Mouse (Mus musculus) forebrain, embryonic 10.5 days (tissue): ENCODE results near the gene Tnks2. TPM values are rescaled to one million over a fixed set of nuclear protein-coding genes. Genes with fewer than 3 reads are reported as not detected.

Experiments used
- DNase-seq: peaks from one replicate; pipeline ENCODE4 v3.0.0-alpha.2; 2017; ENCODE audit warnings: low spot score; ENCODE audit errors: extremely low spot score
- H3K27ac ChIP-seq: fragments of 300-500 bp; sonication (generic); 2 replicates; pipeline ENCODE4 v1.5.1; 2016; ENCODE audit warnings: mild to moderate bottlenecking
- H3K27me3 ChIP-seq: fragments of 300-500 bp; sonication (generic); 2 replicates; pipeline ENCODE4 v1.6.1; 2016; ENCODE audit warnings: mild to moderate bottlenecking; ENCODE audit not compliant: poor library complexity, severe bottlenecking
- H3K36me3 ChIP-seq: fragments of 300-500 bp; sonication (generic); replicated peaks from 2 replicates; pipeline ENCODE4 v1.6.1; 2016; ENCODE audit warnings: mild to moderate bottlenecking, moderate library complexity
- H3K4me1 ChIP-seq: fragments of 300-500 bp; sonication (generic); 2 replicates; pipeline ENCODE4 v1.6.1; 2016
- H3K4me3 ChIP-seq: fragments of 300-500 bp; sonication (generic); 2 replicates; pipeline ENCODE4 v1.5.1; 2016; ENCODE audit warnings: mild to moderate bottlenecking, moderate library complexity
- H3K9me3 ChIP-seq: fragments of 300-500 bp; sonication (generic); 2 replicates; pipeline ENCODE4 v1.6.1; 2016; ENCODE audit warnings: mild to moderate bottlenecking, moderate library complexity
- WGBS: fragments of 180-500 bp; shearing (Covaris S2); methylation state at CpG from one replicate; pipeline ENCODE4 v1.1.7; 2016; 5-methylcytosine and 5-hydroxymethylcytosine counted together
- polyA plus RNA-seq: library from polyadenylated mRNA; unstranded; fragments of >200 nt; fragmentation: Nextera tagmentation; extraction: Ambion mirVana; gene quantifications from 2 replicates; pipeline ENCODE4 v1.2.1, GENCODE M21; 2016

Gene Tnks2
- polyA plus RNA-seq, 1 experiment from 2014 or later: 48.5 TPM

DNA sequence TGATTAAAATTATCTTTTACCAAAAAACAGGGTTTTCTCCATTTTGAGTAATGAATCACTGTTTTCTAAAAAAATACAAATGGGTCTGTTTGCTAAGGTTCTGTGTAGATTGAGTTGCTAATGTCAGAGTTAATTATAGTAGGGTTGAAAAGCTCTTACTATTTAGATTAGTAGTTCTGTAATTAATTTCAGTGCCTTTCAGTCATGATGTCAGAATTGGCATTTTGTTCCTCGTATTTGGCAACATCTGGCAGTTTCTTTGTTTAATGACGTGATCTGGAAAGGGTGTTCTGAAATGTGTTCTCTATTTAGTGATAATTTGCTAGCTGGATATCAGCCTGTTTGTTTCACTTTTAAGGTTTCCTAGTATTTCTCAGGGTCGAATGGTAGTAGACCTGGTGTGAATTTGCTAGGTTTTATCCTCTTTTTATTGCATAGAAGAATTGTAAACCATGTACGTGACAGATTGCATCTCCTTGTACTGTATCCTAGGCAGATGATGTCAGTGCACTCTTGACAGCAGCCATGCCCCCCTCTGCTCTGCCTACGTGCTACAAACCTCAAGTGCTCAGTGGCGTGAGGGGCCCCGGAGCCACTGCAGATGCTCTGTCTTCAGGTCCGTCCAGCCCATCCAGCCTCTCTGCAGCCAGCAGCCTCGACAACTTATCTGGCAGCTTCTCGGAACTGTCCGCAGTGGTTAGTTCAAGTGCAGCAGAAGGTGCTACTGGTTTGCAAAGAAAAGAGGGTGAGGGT, 44.9 kb downstream of the Tnks2 start:
- 90% methylated on average over 11 of the region's 11 CpGs for WGBS
- DNase-seq: no peak
- H3K36me3 ChIP-seq: peaks cover 100% of the 10 kb centered on the region

DNA sequence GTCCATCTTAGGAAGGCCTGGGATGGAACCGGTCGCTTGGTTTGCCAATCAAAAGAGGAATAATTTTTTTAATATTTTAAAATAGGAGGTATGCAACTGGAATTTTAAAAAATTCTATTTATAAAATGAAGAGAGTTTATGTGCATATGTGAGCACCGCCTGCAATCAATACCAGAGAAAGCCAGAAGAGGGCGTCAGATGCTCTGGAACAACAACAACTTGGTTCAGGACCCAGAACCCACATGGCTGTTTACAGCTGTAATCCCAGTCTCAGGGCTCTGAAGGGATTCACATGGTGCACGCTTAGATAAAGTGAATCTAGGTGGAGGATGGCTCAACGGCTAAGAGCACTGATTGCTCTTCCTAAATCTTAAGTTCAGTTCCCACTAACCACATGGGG, 49.1 kb downstream of the Tnks2 start:
- 82% methylated on average over 6 of the region's 6 CpGs for WGBS
- H3K27ac ChIP-seq: no peak overlapping the region
- no peaks in the 10 kb centered on the region for H3K4me1 ChIP-seq
- DNase-seq: no peak
- H3K36me3 ChIP-seq: peaks cover 99% of the 10 kb centered on the region
- no peaks in the 10 kb centered on the region for H3K27me3 ChIP-seq
- no peak overlapping the region for H3K4me3 ChIP-seq
- no peaks in the 10 kb centered on the region for H3K9me3 ChIP-seq

More for the DNA sequence above, 44.9 kb downstream of the Tnks2 start:
- Histone ChIP-seq H3K9me3 (no peaks in the 10 kb centered on the region), H3K27ac (no peak overlapping the region), H3K4me3 (no peak overlapping the region), H3K27me3 (no peaks in the 10 kb centered on the region), H3K4me1 (no peaks in the 10 kb centered on the region)

DNA sequence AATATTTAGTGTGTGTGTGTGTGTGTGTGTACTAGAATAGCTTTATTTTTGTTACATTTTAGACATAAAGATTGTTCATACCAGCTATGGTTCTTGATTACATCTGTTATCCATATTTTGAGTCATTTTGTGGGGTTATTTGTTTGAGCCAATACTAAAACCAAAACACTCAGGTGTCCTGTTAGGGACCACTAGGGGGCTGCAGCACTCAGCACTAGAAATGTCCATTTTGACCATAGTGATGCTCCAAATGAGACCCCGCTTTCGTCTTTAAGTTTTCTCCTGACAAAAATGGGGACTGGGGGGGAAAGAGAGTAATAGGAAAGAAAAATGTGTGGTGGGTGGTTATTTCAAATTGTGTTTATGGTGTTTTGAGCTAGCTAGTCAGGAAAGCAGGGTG, 52.3 kb downstream of the Tnks2 start:
- no peaks in the 10 kb centered on the region for H3K27me3 ChIP-seq
- no peak for DNase-seq
- no peaks in the 10 kb centered on the region for H3K4me1 ChIP-seq
- WGBS: 88% methylated on average over 2 of the region's 2 CpGs
- no peak overlapping the region for H3K4me3 ChIP-seq
- H3K36me3 ChIP-seq: peaks cover 99% of the 10 kb centered on the region
- no peak overlapping the region for H3K27ac ChIP-seq
- H3K9me3 ChIP-seq: no peaks in the 10 kb centered on the region

DNA sequence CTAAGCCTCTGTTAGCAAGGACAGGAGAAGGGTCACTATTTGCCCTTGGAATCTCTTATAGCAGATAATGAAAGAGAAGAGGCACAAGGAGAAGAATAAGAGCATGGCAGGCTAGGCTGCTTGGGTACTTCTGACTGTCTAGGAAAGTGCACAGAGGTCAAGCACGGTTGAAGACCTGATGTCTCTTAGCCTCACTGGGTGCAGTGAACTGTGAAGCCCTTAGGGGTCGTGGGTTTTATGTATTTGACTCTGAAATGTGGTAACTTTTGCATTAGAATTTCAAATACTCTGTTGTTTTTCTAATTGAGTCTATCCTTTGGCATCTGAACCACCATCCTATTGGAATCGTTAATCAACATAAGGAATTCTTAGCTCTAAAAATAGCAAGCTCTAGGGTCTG, 53.7 kb downstream of the Tnks2 start:
- Histone ChIP-seq H3K27ac (no peak overlapping the region), H3K4me1 (no peaks in the 10 kb centered on the region), H3K9me3 (no peaks in the 10 kb centered on the region), H3K4me3 (no peak overlapping the region), H3K27me3 (no peaks in the 10 kb centered on the region), H3K36me3 (peaks cover 99% of the 10 kb centered on the region)
- WGBS: 79% methylated on average over 3 of the region's 3 CpGs
- DNase-seq: no peak

DNA sequence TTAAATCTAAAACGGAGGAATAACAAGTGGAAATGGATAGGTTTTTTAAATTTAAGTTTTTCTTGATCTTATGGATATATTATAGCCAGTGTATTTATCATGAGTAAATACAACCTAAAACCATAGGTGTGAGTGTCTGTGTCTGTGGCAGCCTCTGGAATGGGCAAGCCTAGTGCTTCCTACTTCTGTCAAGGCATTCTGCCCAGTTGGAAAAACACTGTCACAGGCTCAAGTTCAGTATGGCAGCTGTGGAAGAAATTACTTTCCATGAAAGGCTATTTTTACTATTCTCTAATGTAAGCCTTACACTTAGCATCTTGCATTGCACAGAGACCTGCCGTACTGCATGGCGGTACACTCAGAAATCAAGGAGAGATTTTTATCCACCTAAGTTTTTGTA, 57.7 kb downstream of the Tnks2 start:
- Histone ChIP-seq H3K27me3 (peaks cover 9% of the 10 kb centered on the region), H3K9me3 (no peaks in the 10 kb centered on the region), H3K36me3 (peaks cover 82% of the 10 kb centered on the region), H3K4me1 (peaks cover 14% of the 10 kb centered on the region), H3K4me3 (no peak overlapping the region), H3K27ac (no peak overlapping the region)
- 96% methylated on average over 3 of the region's 3 CpGs for WGBS
- DNase-seq: no peak

DNA sequence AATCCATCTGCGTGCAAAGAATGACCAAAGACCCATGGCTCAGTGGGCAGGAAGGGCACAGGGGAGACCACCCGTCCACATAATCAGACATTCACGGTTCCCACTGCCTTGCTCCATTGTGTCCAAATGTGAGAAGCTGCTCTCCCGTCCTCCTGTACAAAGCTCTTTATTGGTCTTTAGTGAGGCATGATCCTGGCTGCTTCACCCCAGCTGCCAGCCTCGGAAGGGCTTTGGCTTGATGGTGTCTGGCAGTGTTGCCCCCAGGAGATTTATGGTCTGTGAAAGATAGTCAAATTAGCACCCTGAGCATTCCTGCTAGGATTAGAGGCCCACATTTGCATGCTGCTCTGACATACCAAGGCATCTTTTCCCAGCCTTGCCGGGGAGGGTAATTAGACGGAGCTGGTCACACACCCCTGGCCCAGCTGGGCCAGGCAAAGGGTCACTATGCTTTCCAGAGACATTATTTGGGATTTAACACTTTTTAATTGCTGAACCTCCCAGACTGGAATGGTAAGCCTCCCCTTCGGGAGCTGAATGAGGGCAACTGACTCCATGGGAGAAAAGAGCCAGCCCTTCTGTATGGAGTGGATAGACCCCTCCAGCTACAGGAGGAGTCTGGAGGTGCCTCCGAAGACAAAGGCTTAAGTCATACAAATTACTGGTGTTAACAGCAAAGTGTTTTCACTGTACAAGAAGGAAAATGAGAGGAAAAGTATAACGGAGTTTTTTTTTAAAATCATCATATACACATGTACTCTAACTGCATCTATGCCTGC, 62.9 kb downstream of the Tnks2 start:
- H3K4me1 ChIP-seq: peaks cover 27% of the 10 kb centered on the region
- peaks cover 9% of the 10 kb centered on the region for H3K27me3 ChIP-seq
- peak overlapping the region; percentile 79 for H3K27ac ChIP-seq
- peaks cover 31% of the 10 kb centered on the region for H3K36me3 ChIP-seq
- peak overlapping the region; percentile 9; the same call in 1 of the 2 replicates for H3K4me3 ChIP-seq
- peak; percentile 73 for DNase-seq
- no peaks in the 10 kb centered on the region for H3K9me3 ChIP-seq
- WGBS: 9% methylated on average over 10 of the region's 10 CpGs

DNA sequence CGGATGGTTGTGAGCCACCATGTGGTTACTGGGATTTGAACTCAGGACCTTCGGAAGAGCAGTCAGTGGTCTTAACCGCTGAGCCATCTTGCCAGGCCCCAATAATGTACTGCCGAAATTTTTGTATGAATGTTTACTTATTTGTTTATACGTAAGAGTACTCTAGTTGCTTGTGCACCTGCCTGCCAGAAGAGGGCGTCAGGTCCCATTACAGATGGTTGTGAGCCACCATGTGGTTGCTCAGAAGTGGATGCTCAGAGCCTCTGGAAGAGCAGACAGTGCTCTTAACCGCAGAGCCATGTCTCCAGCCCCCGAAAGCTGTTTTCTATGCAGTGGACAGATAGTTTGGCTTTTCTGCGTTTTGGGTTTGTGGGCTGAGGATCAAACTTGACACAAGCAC, 63.7 kb downstream of the Tnks2 start:
- Histone ChIP-seq H3K27ac (peak overlapping the region; percentile 79; the same call in 1 of the 2 replicates), H3K27me3 (peaks cover 9% of the 10 kb centered on the region), H3K4me3 (no peak overlapping the region), H3K4me1 (peaks cover 29% of the 10 kb centered on the region), H3K36me3 (peaks cover 23% of the 10 kb centered on the region), H3K9me3 (no peaks in the 10 kb centered on the region)
- WGBS: 45% methylated on average over 9 of the region's 9 CpGs
- peak; percentile 42 for DNase-seq

DNA sequence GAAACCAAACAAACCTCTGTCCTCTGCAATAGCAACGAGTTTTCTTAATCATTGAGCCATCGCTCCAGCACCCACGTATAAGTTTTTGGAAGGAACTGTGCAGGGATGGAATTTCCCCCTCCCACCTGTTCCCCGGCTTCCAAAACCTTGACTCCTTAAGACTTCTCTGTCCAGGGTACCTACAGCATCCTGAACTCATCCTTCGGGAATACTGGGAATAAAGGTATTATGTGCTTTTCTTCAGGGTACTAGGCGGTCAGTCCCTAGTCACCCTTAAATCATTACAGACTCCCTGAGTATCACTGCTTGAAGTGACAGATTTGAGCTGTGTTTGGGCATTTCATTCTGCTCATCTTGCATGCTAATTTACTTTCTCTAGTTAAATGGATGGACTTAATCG, 69.3 kb downstream of the Tnks2 start:
- H3K4me1 ChIP-seq: peaks cover 23% of the 10 kb centered on the region
- DNase-seq: no peak
- H3K9me3 ChIP-seq: peaks cover 3% of the 10 kb centered on the region; the same call in 1 of the 2 replicates
- 44% methylated on average over 7 of the region's 7 CpGs for WGBS
- H3K27ac ChIP-seq: peak overlapping the region; percentile 90
- H3K36me3 ChIP-seq: 0 out of 2 replicates have a peak, but pooled peaks cover 2% of the 10 kb centered on the region
- peak overlapping the region; percentile 57 for H3K4me3 ChIP-seq
- H3K27me3 ChIP-seq: no peaks in the 10 kb centered on the region

DNA sequence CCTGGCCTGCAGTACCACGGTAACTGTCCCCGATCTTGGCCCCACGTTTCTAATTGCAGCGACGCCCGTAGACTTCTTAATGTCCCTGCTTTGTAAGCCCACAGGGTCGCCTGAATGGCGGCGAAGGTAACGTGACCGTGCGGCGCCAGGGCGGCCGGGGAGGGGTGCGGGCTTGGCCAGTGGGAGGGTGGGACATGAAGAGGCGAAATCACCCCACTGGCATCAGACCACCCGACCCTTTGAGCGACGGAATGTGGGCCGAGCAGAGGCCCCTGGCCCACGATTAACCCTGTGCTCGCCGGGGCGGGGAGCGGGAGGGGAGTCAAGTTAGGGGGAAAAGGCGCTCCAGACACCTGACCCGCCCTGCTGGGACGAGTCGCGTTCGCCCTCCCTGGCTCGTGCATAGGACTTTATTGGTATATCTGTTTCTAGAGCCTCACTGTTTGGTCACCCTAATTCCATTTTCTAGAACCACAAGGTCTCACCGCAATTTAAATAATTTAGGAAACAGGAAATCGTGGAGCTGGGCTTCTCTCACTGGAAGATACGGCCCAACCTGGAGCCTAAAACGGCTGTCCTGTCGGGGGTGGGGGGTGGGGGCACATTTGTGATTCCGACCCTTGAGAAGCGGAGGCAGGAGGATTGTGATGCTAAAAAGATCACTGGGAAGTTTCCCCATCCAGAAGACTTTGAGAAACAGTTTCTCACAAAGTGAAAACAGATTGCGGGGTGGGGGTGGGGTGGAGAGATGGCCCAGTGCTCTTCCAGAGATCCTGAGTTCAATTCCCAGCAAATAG, 70.4 kb downstream of the Tnks2 start:
- no peaks in the 10 kb centered on the region for H3K27me3 ChIP-seq
- peak overlapping the region; percentile 57 for H3K4me3 ChIP-seq
- DNase-seq: peak; percentile 90
- WGBS: 2% methylated on average over 41 of the region's 41 CpGs
- 0 out of 2 replicates have a peak, but pooled peaks cover 2% of the 10 kb centered on the region for H3K36me3 ChIP-seq
- peaks cover 23% of the 10 kb centered on the region for H3K4me1 ChIP-seq
- H3K9me3 ChIP-seq: peaks cover 3% of the 10 kb centered on the region; the same call in 1 of the 2 replicates
- H3K27ac ChIP-seq: peak overlapping the region; percentile 90

DNA sequence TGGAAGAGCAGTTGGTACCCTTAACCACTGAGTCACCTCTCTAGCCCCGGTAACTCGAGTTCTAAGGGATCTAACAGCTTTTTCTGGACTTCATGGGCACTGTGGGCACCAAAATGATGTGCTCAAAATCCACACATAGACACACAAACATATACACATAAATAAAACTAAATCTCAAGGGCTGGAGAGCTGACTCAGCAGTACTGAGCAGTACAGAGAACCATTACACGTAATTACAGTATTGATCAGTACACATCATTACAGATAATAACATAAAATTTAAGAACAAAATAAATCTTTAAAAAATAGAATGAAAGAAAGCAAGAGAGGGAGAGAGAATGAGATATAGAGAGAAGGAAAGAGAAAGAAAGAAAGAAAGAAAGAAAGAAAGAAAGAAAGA, 75.1 kb downstream of the Tnks2 start:
- Histone ChIP-seq H3K9me3 (peaks cover 3% of the 10 kb centered on the region; the same call in 1 of the 2 replicates), H3K27ac (no peak overlapping the region), H3K36me3 (0 out of 2 replicates have a peak, but pooled peaks cover 2% of the 10 kb centered on the region), H3K4me1 (peaks cover 38% of the 10 kb centered on the region), H3K4me3 (no peak overlapping the region), H3K27me3 (no peaks in the 10 kb centered on the region)
- no peak for DNase-seq
- 81% methylated on average over 3 of the region's 3 CpGs for WGBS

DNA sequence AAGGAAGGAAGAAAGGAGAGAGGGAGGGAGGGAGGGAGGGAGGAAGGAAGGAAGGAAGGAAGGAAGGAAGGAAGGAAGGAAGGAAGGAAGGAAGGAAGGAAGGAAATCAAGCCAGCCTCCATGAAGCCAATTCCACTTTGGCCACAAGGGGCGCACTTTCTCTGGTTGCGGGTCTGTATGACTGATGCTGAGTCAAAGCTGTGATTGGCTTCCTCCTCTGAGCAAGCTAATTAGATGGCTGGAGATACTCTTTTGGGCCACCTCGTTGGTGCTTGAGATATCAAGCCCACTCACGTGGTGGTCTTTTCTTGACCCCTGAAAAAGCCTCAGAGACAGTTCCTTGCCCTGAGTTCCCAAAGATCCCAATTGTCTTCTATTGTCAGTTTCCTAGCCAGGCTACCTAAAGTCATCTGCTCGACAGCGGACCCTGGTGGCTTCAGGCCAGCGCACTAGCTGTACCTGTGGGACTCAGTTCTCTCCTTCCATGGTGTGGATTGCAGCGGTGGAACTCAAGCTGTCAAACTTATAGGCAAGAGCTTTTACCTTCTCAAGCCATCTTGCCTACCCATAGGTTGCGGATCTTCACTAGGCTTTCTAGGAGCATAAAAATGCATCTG, 75.8 kb downstream of the Tnks2 start:
- peaks cover 3% of the 10 kb centered on the region; the same call in 1 of the 2 replicates for H3K9me3 ChIP-seq
- no peak overlapping the region for H3K4me3 ChIP-seq
- peak overlapping the region; percentile 66; the same call in 1 of the 2 replicates for H3K27ac ChIP-seq
- peak; percentile 73 for DNase-seq
- H3K4me1 ChIP-seq: peaks cover 31% of the 10 kb centered on the region
- 22% methylated on average over 9 of the region's 9 CpGs for WGBS
- 0 out of 2 replicates have a peak, but pooled peaks cover 2% of the 10 kb centered on the region for H3K36me3 ChIP-seq
- no peaks in the 10 kb centered on the region for H3K27me3 ChIP-seq
